Mouse (Mus musculus) cerebellum, adult (tissue): ENCODE measurements around the gene Olfr1382.
"Not testable (repeated sequence)": the region's sequence is repeated elsewhere in the genome, so short reads cannot be mapped to it uniquely, and the experiment has no call there.

Experiments
- ATAC-seq: cut with Nextera tagmentation; 2 replicates; pipeline ENCODE4 v1.9.2; 2017; ENCODE audit warnings: mild to moderate bottlenecking, moderate library complexity, mixed read lengths; ENCODE audit not compliant: insufficient number of reproducible peaks, low FRiP score, low TSS enrichment

The Olfr1382 gene

DNA sequence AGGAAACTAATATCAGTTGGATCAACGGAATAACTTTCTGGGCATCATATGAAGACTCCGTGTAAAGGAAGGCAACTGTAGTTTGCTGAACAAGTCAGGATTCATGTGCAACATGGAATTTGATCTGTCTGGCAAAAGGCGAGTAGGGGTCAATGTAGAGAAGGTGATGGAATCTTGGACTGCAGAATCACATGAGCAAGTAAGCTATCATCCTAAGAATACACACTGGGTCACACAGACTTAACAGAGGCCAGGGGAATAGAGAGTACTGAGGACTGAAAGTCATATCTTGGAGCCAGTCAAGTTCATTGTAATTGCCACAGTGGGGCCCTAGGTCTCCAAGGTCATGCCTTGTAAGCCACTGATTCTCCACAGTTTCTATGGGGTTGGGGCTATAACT, at the start of gene Olfr1382:
Olfr1382 (plus strand) TSS at position 301 of the 400 bp plus-strand sequence.
- no peak for ATAC-seq

DNA sequence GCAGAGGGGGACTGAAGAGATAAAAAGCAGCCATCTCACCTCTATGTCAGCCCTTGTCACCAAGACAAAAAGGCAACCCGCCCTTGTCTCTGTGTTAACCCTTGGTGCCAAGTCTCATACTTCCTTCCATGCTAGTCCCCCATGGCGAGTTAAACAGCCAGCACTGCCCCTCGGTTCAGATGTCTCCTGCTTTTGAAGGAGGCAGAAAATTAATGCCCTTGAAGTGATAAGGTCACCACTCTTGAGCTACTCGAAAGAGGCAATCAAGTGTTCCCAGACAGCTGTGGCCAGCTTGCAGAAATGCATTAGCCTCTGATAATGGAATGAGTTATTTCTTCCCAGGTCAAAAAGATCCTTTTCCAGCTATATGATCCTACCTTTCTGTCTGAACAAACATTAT, 42.1 kb upstream of the Olfr1382 start:
- ATAC-seq: no peak

DNA sequence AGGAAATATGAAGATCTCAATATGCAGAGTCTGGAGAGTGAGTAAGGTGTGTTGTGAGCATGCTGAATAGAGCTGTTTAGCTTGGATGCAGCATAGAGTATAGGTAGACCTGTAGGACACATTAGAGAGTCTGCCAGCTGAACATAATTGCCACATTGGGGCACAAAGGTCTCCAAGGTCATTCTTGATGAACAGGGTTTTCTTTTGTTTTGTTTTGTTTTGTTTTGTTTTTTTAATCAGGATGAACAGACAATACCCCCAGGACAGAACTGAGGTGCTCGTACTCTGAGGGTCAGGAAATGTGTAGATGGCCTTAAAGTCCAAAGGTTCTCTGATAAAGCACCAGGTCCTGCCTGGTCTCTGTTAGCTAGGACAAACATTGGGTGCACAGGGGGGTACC, 39.3 kb upstream of the Olfr1382 start, which contains the start of gene Olfr1385:
Olfr1385 (plus strand) TSS at position 301 of the 400 bp plus-strand sequence.
- not testable (repeated sequence) for ATAC-seq

DNA sequence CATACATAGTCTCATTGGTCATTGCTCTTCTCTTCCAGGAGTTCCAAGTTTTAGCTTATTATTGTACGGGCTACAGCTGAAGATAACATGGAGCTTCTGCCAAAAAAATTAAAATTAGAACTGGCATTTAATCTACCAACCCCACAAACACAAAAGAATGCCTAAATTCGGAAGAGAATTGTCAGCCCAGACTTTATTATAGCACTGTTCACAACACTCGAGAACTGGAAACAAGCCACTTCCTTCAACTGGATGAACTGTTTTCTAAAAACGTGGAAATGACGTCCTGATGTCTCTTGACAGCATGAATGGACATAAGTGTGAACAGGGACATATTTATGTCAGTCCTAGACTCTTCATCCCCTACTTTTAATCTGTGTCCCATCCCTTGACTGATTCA, 10.0 kb upstream of the Olfr1382 start:
- no peak for ATAC-seq

DNA sequence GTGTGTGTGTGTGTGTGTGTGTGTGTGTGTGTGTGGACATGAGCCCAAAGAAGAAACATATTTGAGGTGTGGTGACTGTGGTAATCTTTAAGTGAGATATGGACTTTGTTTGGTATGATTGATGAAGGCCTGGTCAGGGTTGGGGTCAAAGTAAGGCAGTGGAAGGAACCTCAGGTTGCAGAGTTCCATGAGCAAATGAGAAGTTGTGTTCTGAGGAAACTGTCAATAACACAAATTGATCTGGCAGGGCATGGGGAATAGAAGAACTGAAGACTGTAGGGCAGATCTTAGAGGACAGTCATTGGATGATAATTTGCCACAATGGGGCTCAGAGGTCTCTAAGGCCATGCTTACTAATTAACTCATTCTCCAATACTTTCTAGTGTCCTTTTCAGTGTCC, 8.7 kb upstream of the Olfr1382 start, which contains the start of gene Olfr1383:
Olfr1383 (plus strand) TSS at position 301 of the 400 bp plus-strand sequence.
- ATAC-seq: no peak

DNA sequence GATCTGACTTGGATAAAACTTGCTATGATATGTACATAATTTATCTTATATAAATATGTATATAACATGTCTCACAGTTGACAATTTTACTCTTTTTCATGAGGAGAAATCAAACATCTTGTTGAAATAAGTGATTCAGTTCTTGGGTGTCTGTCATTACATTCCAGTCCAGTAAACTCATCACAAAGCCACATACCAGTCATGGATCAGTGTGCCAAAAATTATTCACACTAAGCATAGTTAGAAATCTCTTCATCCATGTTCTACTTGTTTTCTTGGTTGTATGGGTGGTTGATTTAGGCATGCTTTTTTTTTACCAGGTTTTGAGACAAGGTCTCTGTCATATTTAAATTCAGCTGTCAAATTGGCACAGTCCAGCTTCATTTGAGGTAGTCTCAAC, 4.7 kb downstream of the Olfr1382 start:
- ATAC-seq: no peak

DNA sequence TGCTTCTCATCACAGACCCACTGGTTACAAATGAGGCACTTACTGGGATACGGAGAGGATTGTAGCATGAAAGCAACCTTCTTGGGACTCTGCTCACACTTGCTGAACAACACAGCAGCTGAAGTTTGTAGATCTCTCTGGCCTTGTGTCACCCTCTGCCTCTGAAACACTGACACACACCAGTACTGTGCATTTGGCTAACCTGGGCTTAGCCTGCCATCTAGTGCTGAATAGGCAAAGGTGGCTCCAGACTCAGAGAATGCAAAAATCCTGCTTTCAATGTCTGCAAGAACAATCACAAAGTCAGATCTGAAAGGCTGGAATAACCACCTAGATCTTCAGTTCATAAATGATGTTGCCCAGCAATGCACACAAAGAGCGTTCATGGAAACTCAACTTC, 8.6 kb downstream of the Olfr1382 start:
- not testable (repeated sequence) for ATAC-seq

DNA sequence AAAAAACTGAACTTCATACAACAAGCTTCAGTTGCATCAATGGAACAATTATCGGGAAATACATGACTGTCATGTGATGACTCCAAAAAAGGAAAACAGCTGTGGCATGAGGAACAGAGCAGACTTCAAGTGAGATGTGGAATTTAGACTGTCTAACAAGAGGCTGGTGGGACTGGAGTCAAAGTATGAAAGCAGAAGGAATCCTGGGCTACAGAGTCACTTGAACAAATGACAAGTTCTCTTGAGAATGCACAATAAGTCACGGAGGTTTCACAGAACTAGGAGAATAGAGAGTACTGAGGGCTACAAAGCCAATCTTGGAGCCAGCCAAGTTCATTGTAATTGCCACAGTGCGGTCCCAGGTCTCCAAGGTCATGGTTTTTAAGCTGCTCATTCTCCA, 15.1 kb downstream of the Olfr1382 start, which contains the start of gene Olfr1381:
Olfr1381 (plus strand) TSS at position 301 of the 400 bp plus-strand sequence.
- not testable (repeated sequence) for ATAC-seq

DNA sequence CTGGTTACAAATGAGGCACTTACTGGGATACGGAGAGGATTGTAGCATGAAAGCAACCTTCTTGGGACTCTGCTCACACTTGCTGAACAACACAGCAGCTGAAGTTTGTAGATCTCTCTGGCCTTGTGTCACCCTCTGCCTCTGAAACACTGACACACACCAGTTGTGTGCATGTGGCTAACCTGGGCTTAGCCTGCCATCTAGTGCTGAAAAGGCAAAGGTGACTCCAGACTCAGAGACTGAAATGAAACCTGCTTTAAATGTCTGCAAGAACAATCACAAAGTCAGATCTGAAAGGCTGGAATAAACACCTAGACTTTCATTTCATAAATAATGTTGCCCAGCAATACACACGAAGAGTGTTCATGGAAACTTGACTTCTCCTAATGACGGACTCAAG, 26.0 kb downstream of the Olfr1382 start:
- ATAC-seq: not testable (repeated sequence)

DNA sequence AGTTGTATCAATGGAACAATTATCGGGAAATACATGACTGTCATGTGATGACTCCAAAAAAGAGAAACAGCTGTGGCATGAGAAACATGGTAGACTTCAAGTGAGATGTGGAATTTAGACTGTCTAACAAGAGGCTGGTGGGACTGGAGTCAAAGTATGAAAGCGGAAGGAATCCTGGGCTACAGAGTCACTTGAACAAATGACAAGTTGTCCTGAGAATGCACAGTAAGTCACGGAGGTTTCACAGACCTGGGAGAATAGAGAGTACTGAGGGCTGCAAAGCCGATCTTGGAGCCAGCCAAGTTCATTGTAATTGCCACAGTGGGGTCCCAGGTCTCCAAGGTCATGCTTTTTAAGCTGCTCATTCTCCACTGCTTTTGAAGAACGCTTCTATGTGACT, 28.5 kb downstream of the Olfr1382 start, which contains the start of gene Olfr1380:
Olfr1380 (plus strand) TSS at position 301 of the 400 bp plus-strand sequence.
- ATAC-seq: not testable (repeated sequence)

DNA sequence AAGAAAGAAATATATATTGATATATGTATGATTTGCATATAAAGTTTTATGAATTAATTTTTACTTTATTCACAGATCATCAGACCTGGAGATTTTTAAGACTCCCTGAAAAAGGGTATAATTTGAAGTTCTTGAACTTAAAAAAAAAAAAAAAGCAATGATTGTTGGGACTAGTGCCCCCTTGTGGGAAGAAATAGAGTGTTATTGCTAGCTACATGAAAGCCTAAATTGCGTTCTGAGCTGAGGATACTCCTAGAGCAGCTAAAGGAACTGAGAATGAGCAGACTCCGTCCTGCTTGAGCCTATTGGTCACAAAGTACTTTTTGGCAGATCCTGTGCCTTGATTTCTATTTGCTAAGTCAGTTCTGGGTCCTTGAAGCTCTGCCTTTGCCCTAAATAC, 47.0 kb downstream of the Olfr1382 start:
- not testable (repeated sequence) for ATAC-seq

DNA sequence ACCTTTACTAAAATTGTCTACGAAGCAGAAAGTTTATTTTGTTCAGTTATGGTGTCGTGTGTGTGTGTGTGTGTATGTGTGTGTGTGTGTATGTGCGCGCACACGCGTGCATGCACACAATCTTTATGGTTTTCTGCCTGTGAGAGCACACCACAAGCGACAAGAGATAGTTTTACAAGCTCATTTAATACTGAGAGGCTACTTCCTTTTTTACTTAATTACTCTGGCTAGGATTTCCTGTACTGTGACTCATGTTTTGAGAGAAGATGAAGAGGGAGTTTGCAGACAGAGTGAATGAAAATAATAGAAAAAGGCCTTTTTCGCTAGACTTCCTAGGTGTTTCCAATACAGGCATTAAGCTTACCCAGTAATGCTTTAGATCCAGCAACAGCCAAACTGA, 52.4 kb downstream of the Olfr1382 start:
- ATAC-seq: not testable (repeated sequence)
